Mouse (Mus musculus): ENCODE data around the gene Lsm4.

The Lsm4 gene

GRCm38 (mm10) chr8:70678679-70679078 lies 5.6 kb downstream of the Lsm4 start:
- in situ Hi-C loops (cut with MboI): no loop called here

DNA sequence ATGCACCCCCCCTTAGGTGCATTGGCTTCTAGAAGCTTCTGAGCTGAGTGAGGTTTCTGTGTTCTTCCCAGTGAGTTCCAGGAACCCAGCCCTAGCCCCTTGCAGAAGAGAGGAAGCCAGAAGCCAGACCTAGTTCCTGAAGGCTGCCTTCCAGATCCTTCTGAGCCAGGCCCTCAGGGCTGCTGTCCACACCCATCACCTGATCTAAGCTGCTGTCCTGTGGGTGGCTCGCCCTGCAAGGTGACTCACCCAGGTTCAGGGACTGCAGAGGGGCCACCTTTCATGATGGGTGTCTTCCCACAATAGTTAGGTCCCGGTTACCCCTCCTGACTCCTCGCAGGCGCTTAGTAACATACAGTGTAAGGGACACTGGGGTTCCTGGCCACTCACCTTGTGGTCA lies 6.4 kb downstream of the Lsm4 start:
- in situ Hi-C loops (cut with MboI): no loop called here

GRCm38 (mm10) chr8:70680039-70680438 lies 7.0 kb downstream of the Lsm4 start:
- in situ Hi-C loops (cut with MboI): no loop called here

- in situ Hi-C loops (cut with MboI): no loop called here
Observed at GRCm38 (mm10) chr8:70681410-70681809, 8.4 kb downstream of the Lsm4 start.

- in situ Hi-C loops (cut with MboI): no loop called here
Observed at GRCm38 (mm10) chr8:70682193-70682592, 9.1 kb downstream of the Lsm4 start.

DNA sequence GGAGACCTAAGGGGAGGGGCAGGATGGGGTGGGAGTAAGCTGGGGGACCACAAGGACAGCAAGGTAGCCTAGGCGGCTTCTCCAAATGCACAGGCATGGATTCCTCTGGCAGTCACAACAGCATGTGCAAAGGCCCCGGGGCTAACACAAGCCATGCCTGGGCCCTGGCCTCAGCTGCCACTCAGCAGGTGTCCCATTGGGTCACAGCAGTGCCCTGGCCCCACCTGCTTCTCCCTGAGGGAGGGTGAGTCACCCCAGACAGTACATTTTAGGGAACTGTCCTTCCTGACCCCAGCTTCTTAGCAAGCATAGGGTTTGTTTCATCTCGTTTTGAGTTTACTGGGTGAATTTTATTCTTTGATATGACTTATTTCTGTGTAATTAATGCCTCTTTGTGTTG lies 9.6 kb downstream of the Lsm4 start:
- in situ Hi-C loops (cut with MboI): no loop called here

- in situ Hi-C loops (cut with MboI): no loop called here
Observed at GRCm38 (mm10) chr8:70684291-70684690, 11.2 kb downstream of the Lsm4 start.

- in situ Hi-C loops (cut with MboI): no loop called here
Observed at GRCm38 (mm10) chr8:70687576-70687975, 14.5 kb downstream of the Lsm4 start.

GRCm38 (mm10) chr8:70688136-70688535 lies 15.1 kb downstream of the Lsm4 start:
- in situ Hi-C loops (cut with MboI): no loop called here

GRCm38 (mm10) chr8:70689892-70690390 lies 16.9 kb downstream of the Lsm4 start:
- in situ Hi-C loops (cut with MboI): no loop called here

- in situ Hi-C loops (cut with MboI): no loop called here
Observed at GRCm38 (mm10) chr8:70691230-70691629, 18.2 kb downstream of the Lsm4 start.

GRCm38 (mm10) chr8:70691727-70692231 lies 18.7 kb downstream of the Lsm4 start:
- in situ Hi-C loops (cut with MboI): no loop called here

DNA sequence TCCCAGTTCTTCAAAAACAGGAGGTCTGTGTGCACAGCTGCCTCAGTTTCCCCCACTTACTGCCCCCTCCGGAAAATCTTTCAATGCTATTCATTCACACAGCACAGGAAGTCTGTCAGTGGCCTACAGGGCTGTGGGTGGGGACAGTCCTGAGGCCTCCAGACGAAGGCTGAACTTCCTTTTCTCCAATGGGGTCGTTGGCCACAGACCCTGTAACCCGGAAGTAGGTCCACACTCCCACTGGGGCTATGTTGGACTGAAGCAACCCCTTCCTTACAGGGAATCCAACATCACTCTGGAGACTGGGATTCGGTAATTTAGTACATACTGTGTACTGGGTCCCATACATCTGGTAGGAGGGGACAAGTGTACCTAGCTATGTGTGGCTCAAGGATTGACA lies 20.6 kb downstream of the Lsm4 start:
- in situ Hi-C loops (cut with MboI): no loop called here

GRCm38 (mm10) chr8:70695318-70696018 lies 22.4 kb downstream of the Lsm4 start:
- in situ Hi-C loops (cut with MboI): no loop called here

DNA sequence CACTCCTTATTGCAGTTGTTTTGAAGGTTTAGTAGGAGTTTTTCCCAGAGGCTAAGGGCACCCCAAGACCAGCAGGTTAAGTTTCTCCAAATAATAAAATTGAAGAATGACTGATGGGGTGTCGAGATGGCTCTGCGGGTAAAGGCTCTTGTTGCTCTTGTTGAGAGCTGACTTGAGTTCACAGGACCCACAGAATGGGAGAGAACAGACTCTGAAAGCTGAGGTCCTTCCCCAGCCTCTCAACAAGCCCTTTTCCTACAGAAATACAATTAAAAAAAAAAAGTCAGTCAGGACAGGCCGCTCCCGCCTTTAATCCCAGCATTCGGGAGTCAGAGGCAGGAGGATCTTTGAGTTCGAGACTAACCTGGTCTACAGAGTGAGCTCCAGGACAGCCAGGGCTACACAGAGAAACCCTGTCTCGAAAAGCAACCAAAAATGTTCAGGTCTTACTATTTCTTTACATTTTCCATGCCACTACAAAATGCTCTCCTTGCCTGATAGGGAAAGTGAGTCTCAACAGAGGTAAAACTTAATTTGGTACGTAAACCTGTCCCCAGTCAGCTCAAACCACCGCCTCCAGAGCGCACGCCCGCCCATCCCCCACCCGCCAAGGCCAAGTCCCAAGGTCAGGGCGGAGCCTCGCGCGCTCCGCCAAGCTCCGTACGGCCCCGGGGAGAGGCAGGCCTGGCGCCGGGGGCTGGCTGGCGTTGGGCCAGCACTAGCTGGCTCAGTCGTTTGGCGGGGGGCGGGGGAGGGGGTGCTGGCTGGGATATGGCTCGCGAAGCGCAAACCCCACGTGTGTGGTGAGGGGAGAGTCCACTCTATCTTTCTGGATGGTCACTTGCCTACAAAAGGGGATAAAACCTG lies 23.2 kb downstream of the Lsm4 start:
- in situ Hi-C loops (cut with MboI): no loop called here

DNA sequence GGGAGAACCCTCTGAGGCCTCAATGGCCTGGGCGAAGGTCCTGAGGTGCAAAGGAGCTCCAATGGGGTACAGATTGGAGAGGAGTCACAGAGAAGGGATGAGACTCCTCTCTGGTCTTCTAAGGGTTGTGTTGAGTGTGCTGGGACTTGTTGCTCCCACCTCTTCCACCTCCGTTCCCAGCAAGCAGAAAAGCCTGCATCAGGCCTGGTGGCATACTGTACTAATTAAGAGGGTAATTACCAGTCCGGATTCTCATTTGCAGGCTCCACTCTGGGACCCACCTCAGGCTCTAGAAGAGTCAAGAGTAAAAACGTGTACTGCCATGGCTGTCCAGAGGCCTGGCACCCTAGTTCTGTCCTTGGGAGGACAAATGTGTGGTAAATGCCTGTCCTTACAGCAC lies 23.9 kb downstream of the Lsm4 start:
- in situ Hi-C loops (cut with MboI): no loop called here

- in situ Hi-C loops (cut with MboI): no loop called here
Observed at GRCm38 (mm10) chr8:70697366-70698250, 24.6 kb downstream of the Lsm4 start.

DNA sequence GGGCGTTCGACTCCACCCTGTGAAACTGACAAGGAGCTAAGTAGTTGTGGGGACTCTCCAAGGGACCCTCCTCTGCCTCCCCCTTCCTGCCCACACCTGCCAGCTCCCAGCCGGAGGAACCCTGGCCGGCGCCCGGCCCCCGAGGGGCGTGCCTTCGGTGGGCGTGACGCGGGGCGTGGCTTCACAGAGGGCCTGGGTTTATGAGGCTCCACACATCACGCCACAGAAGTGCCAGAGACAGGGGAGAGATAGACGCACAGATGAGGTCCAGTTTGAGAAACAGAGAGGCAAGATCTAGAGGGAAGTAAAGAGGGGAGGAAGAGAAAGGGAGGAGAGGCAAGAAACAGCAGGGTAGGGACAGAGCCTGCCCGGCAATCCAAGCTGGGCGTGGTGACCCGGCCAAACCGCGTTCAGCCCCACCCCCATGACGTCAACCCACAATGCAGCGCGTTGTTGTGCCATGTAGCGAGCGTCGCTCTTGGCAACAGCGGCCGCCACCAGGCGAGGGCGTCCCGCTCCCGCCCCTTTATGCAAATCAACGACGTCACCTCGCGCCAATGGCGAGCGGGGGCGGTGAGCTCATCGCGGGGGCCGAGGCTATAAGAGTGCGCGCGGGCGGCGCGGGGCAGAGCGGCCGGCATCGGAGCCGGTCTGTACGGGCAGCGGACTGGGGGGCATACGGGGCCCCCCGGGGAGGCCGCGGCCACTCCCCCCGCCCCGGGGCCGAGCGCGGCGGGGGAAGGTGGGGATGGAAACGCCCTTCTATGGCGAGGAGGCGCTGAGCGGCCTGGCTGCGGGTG lies 25.5 kb downstream of the Lsm4 start, which contains the start of gene Jund:
Gene Jund, plus strand, starts transcription at position 640 of the 800 bp plus-strand sequence.
- in situ Hi-C loops (cut with MboI): no loop called here

DNA sequence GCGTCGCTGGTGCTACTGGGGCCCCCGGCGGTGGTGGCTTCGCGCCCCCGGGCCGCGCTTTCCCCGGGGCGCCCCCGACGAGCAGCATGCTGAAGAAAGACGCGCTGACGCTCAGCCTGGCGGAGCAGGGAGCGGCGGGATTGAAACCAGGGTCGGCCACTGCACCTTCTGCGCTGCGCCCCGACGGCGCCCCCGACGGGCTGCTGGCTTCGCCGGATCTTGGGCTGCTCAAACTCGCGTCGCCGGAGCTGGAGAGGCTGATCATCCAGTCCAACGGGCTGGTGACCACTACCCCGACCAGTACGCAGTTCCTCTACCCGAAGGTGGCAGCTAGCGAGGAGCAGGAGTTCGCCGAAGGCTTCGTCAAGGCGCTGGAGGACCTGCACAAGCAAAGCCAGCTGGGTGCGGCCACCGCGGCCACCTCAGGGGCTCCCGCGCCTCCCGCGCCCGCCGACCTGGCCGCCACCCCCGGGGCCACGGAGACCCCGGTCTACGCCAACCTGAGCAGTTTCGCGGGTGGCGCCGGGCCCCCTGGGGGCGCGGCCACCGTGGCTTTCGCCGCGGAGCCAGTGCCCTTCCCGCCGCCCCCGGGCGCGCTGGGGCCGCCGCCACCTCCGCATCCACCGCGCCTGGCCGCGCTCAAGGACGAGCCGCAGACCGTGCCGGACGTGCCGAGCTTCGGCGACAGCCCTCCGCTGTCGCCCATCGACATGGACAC lies 26.2 kb downstream of the Lsm4 start:
- in situ Hi-C loops (cut with MboI): no loop called here

GRCm38 (mm10) chr8:70699834-70700554 lies 26.9 kb downstream of the Lsm4 start:
- in situ Hi-C loops (cut with MboI): no loop called here

All from mature B cell (primary cell).